In the genomic region with DNA sequence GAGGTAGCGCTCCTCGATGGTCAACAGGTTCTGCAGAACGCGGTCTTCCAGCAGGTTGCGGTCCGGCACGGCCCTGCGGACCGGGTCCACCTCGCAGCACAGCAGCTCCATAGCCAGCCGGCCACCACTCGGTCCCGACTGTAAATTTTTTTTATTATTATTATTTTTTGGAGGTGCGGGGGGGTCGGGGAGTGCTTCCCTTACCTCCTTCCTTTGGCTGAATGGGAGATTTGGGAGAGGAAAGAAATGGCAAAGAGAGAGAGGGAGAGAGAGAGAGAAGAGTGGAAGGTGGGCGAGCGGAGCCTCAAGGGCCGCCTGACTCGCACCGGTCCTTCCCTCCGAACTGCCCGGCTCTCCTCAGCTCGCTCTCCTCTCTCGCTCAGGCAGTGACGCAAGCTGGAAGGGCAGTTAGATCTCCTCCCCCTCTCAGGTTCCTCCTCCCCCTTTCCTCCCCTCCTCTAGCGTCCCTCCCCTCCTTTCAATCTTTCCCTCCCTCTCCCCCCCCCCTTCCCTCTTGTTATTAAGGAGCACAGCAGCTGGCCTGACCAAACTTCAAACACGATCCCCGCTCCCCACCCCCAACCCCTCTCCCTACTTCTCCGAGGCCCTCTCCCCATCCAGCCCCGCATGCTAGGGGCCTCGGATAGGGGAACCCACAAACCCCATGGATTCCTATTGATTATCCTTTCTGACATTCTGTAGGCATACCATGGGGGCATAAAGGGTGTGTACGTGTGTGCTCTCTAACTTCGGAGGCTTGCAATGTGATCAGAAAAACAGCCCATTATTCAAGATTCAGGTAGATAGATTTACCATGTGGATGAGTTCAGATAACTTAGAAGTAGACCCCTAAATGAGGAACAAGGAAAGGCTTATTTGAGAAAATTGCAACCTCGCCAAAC, we compare ENCODE assay signal across 8 mouse cellular contexts. TPM values are rescaled to one million over a fixed set of nuclear protein-coding genes. Genes with fewer than 3 reads are reported as not detected.
DNase-seq lines count a peak whose midpoint lies in the region; ATAC-seq and TF ChIP-seq lines count a peak whose summit lies in the region.

No protein-coding gene starts in this region.

- no peaks in the 10 kb centered on the region for H3K9me3 ChIP-seq in intestine, embryonic 15.5 days
- no peaks in the 10 kb centered on the region for H3K9me3 ChIP-seq in liver, embryonic 12.5 days (replicated peaks)
- no peaks in the 10 kb centered on the region for H3K9me3 ChIP-seq in stomach, embryonic 16.5 days (replicated peaks; ENCODE audit: control insufficient read depth, low read length)

- ATAC-seq in intestine, embryonic 15.5 days = peak; percentile 66
- ATAC-seq in liver, embryonic 12.5 days = peak; percentile 68
- ATAC-seq in monocyte, adult 5-6 weeks (replicated peaks; ENCODE audit: insufficient number of reproducible peaks, low FRiP score, low TSS enrichment, poor library complexity, severe bottlenecking) = peak; percentile 50; the same call in 1 of the 2 replicates
- ATAC-seq in stomach, embryonic 16.5 days (ENCODE audit: insufficient read depth, low FRiP score) = peak; percentile 65

- TF ChIP-seq CTCF in cortical plate, adult 2 months (IDR thresholded peaks at IDR 0.05; ENCODE audit: extremely low read depth, insufficient read depth, low read length) = no peak

- H3K27ac ChIP-seq in cortical plate, adult 2 months (ENCODE audit: insufficient read depth, low read length) = peak overlapping the region; percentile 8; the same call in 1 of the 2 replicates
- peak overlapping the region; percentile 93 for H3K27ac ChIP-seq in intestine, embryonic 15.5 days
- H3K27ac ChIP-seq in liver, embryonic 12.5 days = peak overlapping the region; percentile 84
- peak overlapping the region; percentile 97 for H3K27ac ChIP-seq in stomach, embryonic 16.5 days (ENCODE audit: low read length)

- no peaks in the 10 kb centered on the region for H3K36me3 ChIP-seq in intestine, embryonic 15.5 days
- peaks cover 10% of the 10 kb centered on the region; the same call in 1 of the 2 replicates for H3K36me3 ChIP-seq in liver, embryonic 12.5 days
- 0 out of 2 replicates have a peak, but pooled peaks cover 3% of the 10 kb centered on the region for H3K36me3 ChIP-seq in stomach, embryonic 16.5 days (ENCODE audit: control insufficient read depth, insufficient read depth, low read length)

- WGBS in intestine, embryonic 15.5 days = under 1% methylated on average over 32 of the region's 34 CpGs
- 1% methylated on average over 33 of the region's 34 CpGs for WGBS in liver, embryonic 12.5 days (ENCODE audit: insufficient replicate concordance)
- under 1% methylated on average over 32 of the region's 34 CpGs for WGBS in stomach, embryonic 16.5 days

- H3K4me2 ChIP-seq in intestine, embryonic 15.5 days (replicated peaks) = peak overlapping the region; percentile 96
- H3K4me2 ChIP-seq in liver, embryonic 12.5 days = peak overlapping the region; percentile 85
- H3K4me2 ChIP-seq in stomach, embryonic 16.5 days (ENCODE audit: low read depth, low read length) = peak overlapping the region; percentile 96

- H3K27me3 ChIP-seq in intestine, embryonic 15.5 days (replicated peaks) = no peaks in the 10 kb centered on the region
- peaks cover 88% of the 10 kb centered on the region for H3K27me3 ChIP-seq in liver, embryonic 12.5 days (replicated peaks)
- no peaks in the 10 kb centered on the region for H3K27me3 ChIP-seq in stomach, embryonic 16.5 days (ENCODE audit: control insufficient read depth, insufficient read depth, low read length)

- peak; percentile 63 for DNase-seq in layer of hippocampus, adult 11-12 months (ENCODE audit: low spot score)
- no peak for DNase-seq in layer of hippocampus, postnatal 25 days (ENCODE audit: extremely low spot score in 1 of 2, low spot score in 1 of 2)
- peak; percentile 99 for DNase-seq in heart, adult 11 months

- H3K4me3 ChIP-seq in cortical plate, adult 2 months (ENCODE audit: insufficient read depth, low read length) = peak overlapping the region; percentile 88
- H3K4me3 ChIP-seq in intestine, embryonic 15.5 days (replicated peaks) = peak overlapping the region; percentile 77
- H3K4me3 ChIP-seq in liver, embryonic 12.5 days = peak overlapping the region; percentile 67
- H3K4me3 ChIP-seq in stomach, embryonic 16.5 days (replicated peaks; ENCODE audit: low read length) = peak overlapping the region; percentile 82

- peaks cover 2% of the 10 kb centered on the region; the same call in 1 of the 2 replicates for H3K4me1 ChIP-seq in cortical plate, adult 2 months (ENCODE audit: control insufficient read depth, insufficient read depth, low read length)
- peaks cover 47% of the 10 kb centered on the region for H3K4me1 ChIP-seq in intestine, embryonic 15.5 days (replicated peaks)
- H3K4me1 ChIP-seq in liver, embryonic 12.5 days = peaks cover 78% of the 10 kb centered on the region
- peaks cover 43% of the 10 kb centered on the region for H3K4me1 ChIP-seq in stomach, embryonic 16.5 days (ENCODE audit: control insufficient read depth, insufficient read depth, low read length)

- peak; percentile 98 for TF ChIP-seq POLR2A in cortical plate, adult 2 months (IDR thresholded peaks at IDR 0.05; ENCODE audit: extremely low read depth, insufficient read depth, low read length)

- H3K9ac ChIP-seq in intestine, embryonic 15.5 days = peak overlapping the region; percentile 64
- peak overlapping the region; percentile 67 for H3K9ac ChIP-seq in liver, embryonic 12.5 days
- peak overlapping the region; percentile 92 for H3K9ac ChIP-seq in stomach, embryonic 16.5 days (ENCODE audit: low read length)

RNA-seq across cellular contexts. Expression of a gene that starts 1.1 kb away (rescaled TPM):
- 100 to 1,000 TPM; 137 to 150 TPM for total RNA-seq in layer of hippocampus, postnatal 25 days (2021)
- polyA plus RNA-seq in cortical plate, adult 2 months (2012; rRNA removed) = 42.3 and 43.6 TPM in 2 replicates
- polyA plus RNA-seq in intestine, embryonic 15.5 days (2015; fragmentation: Nextera tagmentation; extraction: Ambion mirVana) = 881 and 991 TPM in 2 replicates
- polyA plus RNA-seq in liver, embryonic 12.5 days (2016; fragmentation: Nextera tagmentation; extraction: Ambion mirVana) = 136 and 148 TPM in 2 replicates
- total RNA-seq in monocyte, adult 5-6 weeks (2017) = 30.4 to 97.0 TPM (median 61.4 TPM) in 3 replicates
- 932 and 1,032 TPM in 2 replicates for polyA plus RNA-seq in stomach, embryonic 16.5 days (2015; fragmentation: Nextera tagmentation; extraction: Ambion mirVana)

RNA-seq across cellular contexts. Expression of a gene that starts 41.6 kb away (rescaled TPM):
- 10 to 100 TPM; 26.3 to 27.9 TPM for total RNA-seq in layer of hippocampus, postnatal 25 days (2021)
- 18.5 and 18.7 TPM in 2 replicates for polyA plus RNA-seq in cortical plate, adult 2 months (2012; rRNA removed)
- 5.6 and 7.3 TPM in 2 replicates for polyA plus RNA-seq in intestine, embryonic 15.5 days (2015; fragmentation: Nextera tagmentation; extraction: Ambion mirVana)
- polyA plus RNA-seq in liver, embryonic 12.5 days (2016; fragmentation: Nextera tagmentation; extraction: Ambion mirVana) = 1.5 and 2.0 TPM in 2 replicates
- 3.1 to 8.6 TPM (median 4.5 TPM) in 3 replicates for total RNA-seq in monocyte, adult 5-6 weeks (2017)
- polyA plus RNA-seq in stomach, embryonic 16.5 days (2015; fragmentation: Nextera tagmentation; extraction: Ambion mirVana) = 4.6 and 5.0 TPM in 2 replicates

Comparison
In these comparisons a context has a peak if more than half of its experiments do, and no peak if none do; other contexts are left out.
1. DNase-seq: peak in layer of hippocampus, adult 11-12 months (single experiment) and heart, adult 11 months (single experiment); none in layer of hippocampus, postnatal 25 days (0 of 2).
2. H3K27ac ChIP-seq: peak in every context shown above with its lines; median percentile 97 in stomach, embryonic 16.5 days; 93 in intestine, embryonic 15.5 days; 84 in liver, embryonic 12.5 days; 8 in cortical plate, adult 2 months.
3. Peak in every context shown above with its lines, with median percentiles within 50 percentile points of each other: H3K4me3 ChIP-seq, ATAC-seq, H3K4me2 ChIP-seq and H3K9ac ChIP-seq.